Mouse (Mus musculus) liver, postnatal 0 days (tissue): ENCODE data around the gene Cmpk2.

ENCODE experiments used
- CTCF ChIP-seq: sonication (generic); IDR thresholded peaks from 2 replicates; pipeline ENCODE4 v1.5.1; 2016; ENCODE audit warnings: antibody characterized with exemption, low read depth
- EP300 ChIP-seq: IDR thresholded peaks from 2 replicates; pipeline ENCODE4 v1.6.1; 2016; ENCODE audit warnings: antibody characterized with exemption, low read depth, mild to moderate bottlenecking

DNA sequence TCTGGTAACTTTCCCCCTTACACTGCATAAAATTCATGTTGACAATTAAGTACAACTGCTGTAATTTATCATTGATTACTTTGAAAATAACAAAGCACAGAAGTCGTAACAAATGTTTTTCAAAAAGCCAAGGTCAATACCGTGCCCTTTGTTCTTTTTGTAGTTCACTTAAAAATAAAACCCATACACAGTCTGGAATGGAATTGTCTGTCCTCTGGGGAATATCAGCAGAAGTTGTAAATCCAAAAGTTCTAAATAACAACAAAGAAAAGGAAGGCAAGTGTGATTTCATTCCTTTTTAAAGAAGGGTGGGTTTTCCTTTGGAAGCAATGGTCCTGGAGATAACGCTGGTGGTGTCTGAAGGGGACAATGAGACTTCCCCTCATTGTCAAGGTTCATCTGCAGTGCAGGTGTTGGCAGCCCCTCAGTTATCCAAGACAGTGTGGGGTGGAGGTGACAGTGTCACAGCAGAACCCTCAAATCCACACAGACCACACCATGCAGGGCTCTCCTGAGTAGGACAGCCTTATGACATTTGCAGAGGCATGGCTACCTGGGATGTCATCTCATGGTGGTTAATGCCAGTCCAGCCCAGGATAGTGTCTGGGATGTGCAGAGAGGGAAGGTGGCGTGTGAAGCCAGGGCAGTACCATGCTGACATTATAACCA, 22.5 kb upstream of the Cmpk2 start:
- TF ChIP-seq EP300 (no peak), CTCF (no peak)
